In the genomic region with DNA sequence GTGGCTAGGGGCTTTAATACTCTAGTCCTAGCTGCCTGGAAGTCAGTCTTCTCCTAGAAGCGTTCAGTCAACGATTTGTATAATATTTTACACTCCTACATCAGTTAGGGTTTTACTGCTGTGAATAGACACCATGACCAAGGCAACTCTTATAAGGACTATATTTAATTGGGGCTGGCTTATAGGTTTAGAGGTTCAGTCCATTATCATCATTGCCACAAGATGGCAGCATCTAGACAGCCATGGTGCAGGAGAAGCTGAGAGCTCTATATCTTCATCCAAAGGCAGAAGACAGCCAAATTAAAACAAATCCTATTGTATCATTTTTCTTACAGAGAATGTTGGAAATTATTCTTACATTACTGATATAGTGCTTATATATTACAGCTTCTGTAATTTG, we compare ENCODE assay signal across 13 mouse cellular contexts.
DNase-seq lines count a peak whose midpoint lies in the region; ATAC-seq and TF ChIP-seq lines count a peak whose summit lies in the region.
"Had no signal": no experiment of that assay in that cellular context is flagged by ENCODE, and none has a peak within 500 bp of the region (broad histone marks: within the 10 kb centered on the region; RNA-seq: fewer than 3 reads in every experiment).

No protein-coding gene starts in this region.

- H3K4me2 ChIP-seq in liver, embryonic 11.5 days: no peak overlapping the region
- H3K4me2 ChIP-seq: heart, embryonic 15.5 days; lung, embryonic 15.5 days had no signal

- TF ChIP-seq POLR2A in liver, adult 2 months (IDR thresholded peaks at IDR 0.05; ENCODE audit: extremely low read depth, insufficient read depth, low read length): no peak

- H3K27ac ChIP-seq in liver, adult 2 months (replicated peaks; ENCODE audit: insufficient read depth, low read depth, low read length): no peak overlapping the region
- no peak overlapping the region for H3K27ac ChIP-seq in liver, embryonic 11.5 days (ENCODE audit: low read depth, low read length)
- H3K27ac ChIP-seq: heart, embryonic 15.5 days; lung, embryonic 15.5 days had no signal

- ATAC-seq in liver, embryonic 11.5 days (replicated peaks; ENCODE audit: low FRiP score): no peak

- H3K36me3 ChIP-seq in liver, adult 2 months (ENCODE audit: control insufficient read depth, insufficient read depth, low read length): no peaks in the 10 kb centered on the region
- no peaks in the 10 kb centered on the region for H3K36me3 ChIP-seq in liver, embryonic 11.5 days (ENCODE audit: control insufficient read depth, insufficient read depth, low read length)
- H3K36me3 ChIP-seq: G1E; heart, embryonic 15.5 days; lung, embryonic 15.5 days had no signal

- H3K79me2 ChIP-seq in liver, adult 2 months (ENCODE audit: control insufficient read depth, insufficient read depth, low read length): no peaks in the 10 kb centered on the region

- DNase-seq in cerebellum, postnatal 14 days: peak; percentile 9 to 15
- no peak for DNase-seq in cerebellum, adult 11-12 months
- DNase-seq in liver, adult 2 months (ENCODE audit: extremely low read depth, low read depth, low spot score): peak; percentile 14
- DNase-seq in liver, embryonic 11.5 days (ENCODE audit: low spot score): no peak
- DNase-seq in MN1 (ENCODE audit: low spot score): peak; percentile 39
- peak; percentile 0 for DNase-seq in embryo, embryonic 9.5 days (ENCODE audit: extremely low spot score)
- DNase-seq in testis, postnatal 10 days (ENCODE audit: low spot score): no peak
- DNase-seq in ovary, postnatal 36 days (ENCODE audit: low spot score): no peak
- DNase-seq: kidney, adult 11 months; thymus, adult 2 months had no signal

- H3K27me3 ChIP-seq in liver, adult 2 months (ENCODE audit: control insufficient read depth, insufficient read depth, low read length): no peaks in the 10 kb centered on the region
- no peaks in the 10 kb centered on the region for H3K27me3 ChIP-seq in liver, embryonic 11.5 days (replicated peaks; ENCODE audit: control insufficient read depth, insufficient read depth, low read length)
- H3K27me3 ChIP-seq: heart, embryonic 15.5 days; lung, embryonic 15.5 days had no signal

- H3K9me3 ChIP-seq in liver, embryonic 11.5 days (ENCODE audit: control insufficient read depth, low read length): no peaks in the 10 kb centered on the region
- H3K9me3 ChIP-seq: G1E; heart, embryonic 15.5 days; lung, embryonic 15.5 days had no signal

- 54% methylated on average over 2 of the region's 2 CpGs for whole genome bisulfite sequencing in liver, adult 2 months
- 30% methylated on average over 2 of the region's 2 CpGs for WGBS in liver, embryonic 11.5 days

- no peak for TF ChIP-seq CTCF in liver, adult 2 months (IDR thresholded peaks at IDR 0.05; ENCODE audit: low read depth, low read length)

- no peak overlapping the region for H3K9ac ChIP-seq in liver, adult 2 months (ENCODE audit: low read depth, low read length)
- no peak overlapping the region for H3K9ac ChIP-seq in liver, embryonic 11.5 days (ENCODE audit: low read depth, low read length)
- H3K9ac ChIP-seq: heart, embryonic 15.5 days; lung, embryonic 15.5 days had no signal

- H3K4me1 ChIP-seq in liver, adult 2 months (ENCODE audit: control insufficient read depth, insufficient read depth, low read length): no peaks in the 10 kb centered on the region
- no peaks in the 10 kb centered on the region for H3K4me1 ChIP-seq in liver, embryonic 11.5 days (replicated peaks; ENCODE audit: control insufficient read depth, insufficient read depth, low read length)
- H3K4me1 ChIP-seq: heart, embryonic 15.5 days; lung, embryonic 15.5 days had no signal

- no peak overlapping the region for H3K4me3 ChIP-seq in liver, adult 2 months (ENCODE audit: insufficient read depth, low read depth, low read length)
- no peak overlapping the region for H3K4me3 ChIP-seq in liver, embryonic 11.5 days (ENCODE audit: low read depth, low read length)
- H3K4me3 ChIP-seq: heart, embryonic 15.5 days; lung, embryonic 15.5 days had no signal

Comparison
In these comparisons a context has a peak if more than half of its experiments do, and no peak if none do; other contexts are left out.
1. DNase-seq: peak in cerebellum, postnatal 14 days (2 of 2), liver, adult 2 months (single experiment), MN1 (single experiment) and embryo, embryonic 9.5 days (single experiment); none in cerebellum, adult 11-12 months (single experiment), liver, embryonic 11.5 days (single experiment), testis, postnatal 10 days (single experiment) and ovary, postnatal 36 days (single experiment).